Mouse (Mus musculus): ENCODE data around the gene Rundc1. TPM values are rescaled to one million over a fixed set of nuclear protein-coding genes. Genes with fewer than 3 reads are reported as not detected.

The Rundc1 gene
- total RNA-seq, 2 experiments from 2014 or later, result 29.7 to 30.1 TPM

Small RNAs within 50 kb of the gene (microRNA-seq; reads per million reads assigned to microRNA genes)
- 0 to 1.8 reads per million in 2 experiments for gene Mir6929

Other genes with a start within 250 kb of the Rundc1 start
- under 1 TPM in 1 of 2 experiments, not detected in 1; 0.18 TPM for gene Ccr10, start 249.6 kb upstream of the Rundc1 start, total RNA-seq (2021)
- gene Ezh1, start 198.6 kb upstream of the Rundc1 start, total RNA-seq (2021), result 10 to 100 TPM; 38.2 to 40.0 TPM
- gene Ramp2, start 179.1 kb upstream of the Rundc1 start, total RNA-seq (2021), result 10 to 100 TPM; 74.0 to 75.7 TPM
- 10 to 100 TPM; 72.3 to 80.9 TPM for gene Vps25, start 171.4 kb upstream of the Rundc1 start, total RNA-seq (2021)
- 1 to 10 TPM; 6.9 to 9.4 TPM for gene Wnk4, start 164.5 kb upstream of the Rundc1 start, total RNA-seq (2021)
- gene Cntd1, start 146.1 kb upstream of the Rundc1 start, total RNA-seq (2021), result under 1 TPM; 0.33 to 0.46 TPM
- 10 to 100 TPM; 82.2 to 93.7 TPM for gene Coa3, start 146.0 kb upstream of the Rundc1 start, total RNA-seq (2021)
- gene Becn1, start 122.8 kb upstream of the Rundc1 start, total RNA-seq (2021), result 100 to 1,000 TPM; 182 to 185 TPM
- 100 to 1,000 TPM; 103 to 114 TPM for gene Psme3, start 108.9 kb upstream of the Rundc1 start, total RNA-seq (2021)
- 1 to 10 TPM; 4.8 to 5.4 TPM for gene Aoc2, start 100.0 kb upstream of the Rundc1 start, total RNA-seq (2021)
- 1 to 10 TPM; 1.6 to 2.7 TPM for gene Aoc3, start 94.5 kb upstream of the Rundc1 start, total RNA-seq (2021)
- under 1 TPM in 1 of 2 experiments, not detected in 1; 0.14 TPM for gene G6pc, start 57.5 kb upstream of the Rundc1 start, total RNA-seq (2021)
- 10 to 100 TPM; 41.9 to 43.7 TPM for gene Aarsd1, start 7.5 kb upstream of the Rundc1 start, total RNA-seq (2021)
- 1 to 10 TPM; 4.8 to 5.7 TPM for gene Gm27029, start 289 bp upstream of the Rundc1 start, total RNA-seq (2021)
- gene Ptges3l, start 248 bp downstream of the Rundc1 start, total RNA-seq (2021), result 1 to 10 TPM; 3.2 to 4.8 TPM
- gene Rpl27, start 17.2 kb downstream of the Rundc1 start, total RNA-seq (2021), result 10 to 100 TPM; 45.9 to 49.9 TPM
- 1 to 10 TPM; 2.6 to 3.1 TPM for gene Ifi35, start 23.3 kb downstream of the Rundc1 start, total RNA-seq (2021)
- gene Rnd2, start 39.9 kb downstream of the Rundc1 start, total RNA-seq (2021), result 100 to 1,000 TPM; 210 to 231 TPM
- 10 to 100 TPM; 53.0 to 64.9 TPM for gene Vat1, start 41.1 kb downstream of the Rundc1 start, total RNA-seq (2021)
- gene Brca1, start 126.9 kb downstream of the Rundc1 start, total RNA-seq (2021), result 1 to 10 TPM; 1.3 to 3.2 TPM
- gene Nbr1, start 127.1 kb downstream of the Rundc1 start, total RNA-seq (2021), result 100 to 1,000 TPM; 122 to 177 TPM
- gene Tmem106a, start 157.2 kb downstream of the Rundc1 start, total RNA-seq (2021), result 1 to 10 TPM; 2.0 to 4.1 TPM
- gene Gm11634, start 174.2 kb downstream of the Rundc1 start, total RNA-seq (2021), result not detected
- gene Rdm1, start 202.1 kb downstream of the Rundc1 start, total RNA-seq (2021), result 1 to 10 TPM; 4.7 to 6.3 TPM
- 10 to 100 TPM; 12.6 to 14.2 TPM for gene Arl4d, start 240.5 kb downstream of the Rundc1 start, total RNA-seq (2021)